Mouse (Mus musculus) forebrain, embryonic 14.5 days (tissue): ENCODE results near the gene Atp9a. TPM values are rescaled to one million over a fixed set of nuclear protein-coding genes. Genes with fewer than 3 reads are reported as not detected.

ENCODE experiments used
- ATAC-seq: fragments of 200-750 bp; cut with Nextera tagmentation; 2 replicates; pipeline ENCODE4 v1.8.0; 2017; ENCODE audit warnings: mild to moderate bottlenecking, moderate library complexity
- DNase-seq: peaks from one replicate; pipeline ENCODE4 v3.0.0-alpha.2; 2015; ENCODE audit warnings: low spot score
- H3K27ac ChIP-seq: fragments of 300-500 bp; sonication (generic); 2 replicates; pipeline ENCODE4 v1.5.1; 2014; ENCODE audit warnings: low read depth, mild to moderate bottlenecking, control low read depth, low read length, moderate library complexity
- H3K27me3 ChIP-seq: fragments of 300-500 bp; sonication (generic); replicated peaks from 2 replicates; pipeline ENCODE4 v1.6.1; 2014; ENCODE audit warnings: low read length, control low read depth, mixed read lengths; ENCODE audit not compliant: control insufficient read depth, insufficient read depth
- H3K36me3 ChIP-seq: fragments of 300-500 bp; sonication (generic); 2 replicates; pipeline ENCODE4 v1.6.1; 2014; ENCODE audit warnings: low read length, control low read depth; ENCODE audit not compliant: control insufficient read depth, insufficient read depth
- H3K4me1 ChIP-seq: fragments of 300-500 bp; sonication (generic); 2 replicates; pipeline ENCODE4 v1.6.1; 2014; ENCODE audit warnings: antibody characterized with exemption, low read length, control low read depth; ENCODE audit not compliant: control insufficient read depth, insufficient read depth
- H3K4me2 ChIP-seq: fragments of 300-500 bp; sonication (generic); 2 replicates; pipeline ENCODE4 v1.6.1; 2014; ENCODE audit warnings: mild to moderate bottlenecking, control low read depth, low read length
- H3K4me3 ChIP-seq: fragments of 300-500 bp; sonication (generic); 2 replicates; pipeline ENCODE4 v1.5.1; 2014; ENCODE audit warnings: low read depth, low read length, control low read depth
- H3K9ac ChIP-seq: fragments of 300-500 bp; sonication (generic); 2 replicates; pipeline ENCODE4 v1.6.1; 2014; ENCODE audit warnings: mild to moderate bottlenecking, low read length, control low read depth, moderate library complexity
- H3K9me3 ChIP-seq: fragments of 300-500 bp; sonication (generic); replicated peaks from 2 replicates; pipeline ENCODE4 v1.6.1; 2016; ENCODE audit warnings: low read length, control low read depth, mixed read lengths; ENCODE audit not compliant: control insufficient read depth
- WGBS: fragments of 180-500 bp; shearing (Covaris S2); extraction: QIAGEN DNeasy Blood & Tissue Kit; methylation state at CpG from one replicate; pipeline ENCODE4 v1.1.7; 2014; 5-methylcytosine and 5-hydroxymethylcytosine counted together
- polyA plus RNA-seq: library from polyadenylated mRNA; unstranded; fragments of >200 nt; fragmentation: Nextera tagmentation; extraction: Ambion mirVana; gene quantifications from 2 replicates; pipeline ENCODE4 v1.2.1, GENCODE M21; 2014

The Atp9a gene
- polyA plus RNA-seq, 1 experiment from 2014 or later, result 42.4 TPM

DNA sequence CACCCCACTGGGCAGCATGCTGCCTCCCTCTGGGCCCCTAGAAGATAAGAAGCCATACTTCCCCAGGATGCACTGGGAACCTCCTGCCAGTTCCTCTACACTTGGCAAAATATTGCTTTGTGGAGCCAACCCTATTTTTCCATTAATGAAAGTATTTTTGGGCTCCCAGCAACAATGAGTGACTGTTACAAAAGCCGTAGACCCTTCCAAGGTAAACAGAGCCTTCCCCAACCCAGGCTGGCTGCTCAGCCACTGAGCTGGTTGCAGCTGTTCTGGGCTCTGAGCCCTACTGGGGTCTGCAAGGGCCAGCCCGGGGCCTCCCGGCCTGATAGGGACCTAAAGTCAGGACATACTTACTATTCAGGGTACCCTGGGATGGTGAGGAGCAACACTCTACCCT is 131.3 kb downstream of the Atp9a start:
- DNase-seq (no peak), ATAC-seq (no peak)
- H3K27me3 ChIP-seq, result no peaks in the 10 kb centered on the region
- no peaks in the 10 kb centered on the region for H3K36me3 ChIP-seq
- H3K9me3 ChIP-seq, result no peaks in the 10 kb centered on the region
- H3K4me2 ChIP-seq, result no peak overlapping the region
- H3K27ac ChIP-seq, result no peak overlapping the region
- 87% methylated on average over 3 of the region's 3 CpGs for WGBS
- H3K9ac ChIP-seq, result no peak overlapping the region
- H3K4me1 ChIP-seq, result no peaks in the 10 kb centered on the region; the same call in 1 of the 2 replicates
- no peak overlapping the region for H3K4me3 ChIP-seq

DNA sequence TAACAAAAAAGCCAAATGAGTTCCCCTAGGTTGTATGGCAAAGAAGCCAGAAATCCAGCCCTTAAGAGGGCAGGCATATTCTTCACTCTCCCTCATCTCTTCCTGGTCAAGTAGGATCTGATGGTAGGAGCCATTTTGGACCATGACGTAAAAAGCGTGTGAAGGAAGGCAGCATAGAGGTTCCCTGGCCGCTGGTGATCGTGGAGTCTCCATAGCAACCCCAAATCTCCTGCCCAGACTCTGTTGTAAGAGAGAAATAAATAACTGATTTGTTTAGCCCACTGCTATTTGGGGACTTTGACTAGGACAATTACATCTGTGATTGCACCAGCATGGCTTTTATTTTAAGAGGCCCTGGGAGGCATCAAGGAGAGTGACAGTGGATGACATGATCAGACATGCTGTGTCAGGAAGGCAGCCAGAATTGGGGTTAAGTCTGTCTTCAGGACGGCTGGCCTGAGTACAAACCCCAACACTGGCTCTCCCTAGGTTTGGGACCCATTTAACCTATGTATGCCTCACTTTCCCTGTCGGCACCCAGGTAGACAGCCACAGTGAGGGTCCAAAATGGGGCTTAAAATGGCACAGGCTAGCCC is 132.5 kb downstream of the Atp9a start:
- Histone ChIP-seq H3K36me3 (no peaks in the 10 kb centered on the region), H3K27ac (no peak overlapping the region), H3K4me1 (no peaks in the 10 kb centered on the region; the same call in 1 of the 2 replicates), H3K9ac (no peak overlapping the region), H3K4me3 (no peak overlapping the region), H3K4me2 (no peak overlapping the region), H3K27me3 (no peaks in the 10 kb centered on the region), H3K9me3 (no peaks in the 10 kb centered on the region)
- DNase-seq, result no peak
- ATAC-seq, result no peak
- WGBS, result 44% methylated on average over 6 of the region's 6 CpGs

GRCm38 (mm10) chr2:168608125-168608564 is 134.1 kb downstream of the Atp9a start:
- DNase-seq (no peak), ATAC-seq (no peak)
- Histone ChIP-seq H3K9ac (no peak overlapping the region), H3K9me3 (no peaks in the 10 kb centered on the region), H3K4me1 (no peaks in the 10 kb centered on the region; the same call in 1 of the 2 replicates), H3K36me3 (no peaks in the 10 kb centered on the region), H3K4me3 (no peak overlapping the region), H3K27ac (no peak overlapping the region), H3K27me3 (peaks cover 3% of the 10 kb centered on the region), H3K4me2 (no peak overlapping the region)
- WGBS, result 63% methylated on average over 9 of the region's 9 CpGs

DNA sequence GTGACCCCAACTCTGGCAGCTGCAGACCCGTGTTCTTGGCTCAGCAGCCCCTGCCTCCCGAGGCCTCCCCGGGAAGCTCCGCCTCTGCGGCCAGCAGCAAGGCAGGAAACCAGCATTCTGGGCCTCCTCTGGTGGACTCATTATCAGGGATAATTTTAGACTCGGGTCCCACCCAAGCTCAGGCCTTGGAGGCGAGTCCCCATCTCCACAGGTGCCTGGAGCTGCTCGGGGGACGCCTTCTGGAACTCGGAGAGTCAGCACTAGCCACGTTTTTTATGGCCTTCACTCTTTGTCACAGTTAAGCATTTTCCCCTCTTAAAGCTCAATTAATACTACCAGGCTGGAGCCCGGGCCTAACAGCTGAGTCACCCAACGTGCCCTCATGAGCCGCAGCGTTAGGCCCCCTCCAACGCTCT is 137.5 kb downstream of the Atp9a start:
- no peaks in the 10 kb centered on the region for H3K9me3 ChIP-seq
- DNase-seq (no peak), ATAC-seq (no peak)
- H3K4me2 ChIP-seq, result no peak overlapping the region
- H3K27ac ChIP-seq, result no peak overlapping the region
- peaks cover 7% of the 10 kb centered on the region; the same call in 1 of the 2 replicates for H3K4me1 ChIP-seq
- WGBS, result 53% methylated on average over 16 of the region's 16 CpGs
- H3K36me3 ChIP-seq, result no peaks in the 10 kb centered on the region
- no peak overlapping the region for H3K4me3 ChIP-seq
- no peak overlapping the region for H3K9ac ChIP-seq
- peaks cover 25% of the 10 kb centered on the region for H3K27me3 ChIP-seq

GRCm38 (mm10) chr2:168602387-168602741 is 139.8 kb downstream of the Atp9a start:
- H3K36me3 ChIP-seq, result no peaks in the 10 kb centered on the region
- peak overlapping the region; percentile 87 for H3K4me2 ChIP-seq
- H3K4me1 ChIP-seq, result peaks cover 7% of the 10 kb centered on the region; the same call in 1 of the 2 replicates
- ATAC-seq, result no peak
- no peaks in the 10 kb centered on the region for H3K9me3 ChIP-seq
- no peak overlapping the region; the same call in 1 of the 2 replicates for H3K4me3 ChIP-seq
- DNase-seq, result no peak
- H3K27me3 ChIP-seq, result peaks cover 25% of the 10 kb centered on the region
- H3K9ac ChIP-seq, result 0 out of 2 replicates have a peak overlapping the region, but pooled peaks have one; percentile 64
- 29% methylated on average over 12 of the region's 12 CpGs for WGBS
- no peak overlapping the region for H3K27ac ChIP-seq

- Histone ChIP-seq H3K27me3 (peaks cover 25% of the 10 kb centered on the region), H3K4me1 (peaks cover 7% of the 10 kb centered on the region; the same call in 1 of the 2 replicates), H3K27ac (peak within 1 kb of the TSS; percentile 14; the same call in 1 of the 2 replicates), H3K9me3 (no peaks in the 10 kb centered on the region), H3K4me2 (peak within 1 kb of the TSS; percentile 87), H3K9ac (peak within 1 kb of the TSS; percentile 64), H3K4me3 (peak within 1 kb of the TSS; percentile 44), H3K36me3 (no peaks in the 10 kb centered on the region)
- WGBS, result 1% methylated on average over 50 of the region's 56 CpGs
- DNase-seq (peak; percentile 87), ATAC-seq (peak; percentile 88)
Observed at GRCm38 (mm10) chr2:168601491-168602386, 140.5 kb downstream of the Atp9a start, which contains the start of gene Nfatc2. TSS of gene Nfatc2 (minus strand) at chr2:168601657.

- peaks cover 7% of the 10 kb centered on the region; the same call in 1 of the 2 replicates for H3K4me1 ChIP-seq
- 1% methylated on average over 32 of the region's 32 CpGs for WGBS
- H3K27me3 ChIP-seq, result peaks cover 25% of the 10 kb centered on the region
- no peaks in the 10 kb centered on the region for H3K36me3 ChIP-seq
- H3K9ac ChIP-seq, result peak overlapping the region; percentile 64
- peak overlapping the region; percentile 44 for H3K4me3 ChIP-seq
- ATAC-seq (peak; percentile 74), DNase-seq (peak; percentile 66)
- H3K9me3 ChIP-seq, result no peaks in the 10 kb centered on the region
- H3K4me2 ChIP-seq, result peak overlapping the region; percentile 87
- peak overlapping the region; percentile 14; the same call in 1 of the 2 replicates for H3K27ac ChIP-seq
Observed at GRCm38 (mm10) chr2:168600750-168601490, 141.3 kb downstream of the Atp9a start.

DNA sequence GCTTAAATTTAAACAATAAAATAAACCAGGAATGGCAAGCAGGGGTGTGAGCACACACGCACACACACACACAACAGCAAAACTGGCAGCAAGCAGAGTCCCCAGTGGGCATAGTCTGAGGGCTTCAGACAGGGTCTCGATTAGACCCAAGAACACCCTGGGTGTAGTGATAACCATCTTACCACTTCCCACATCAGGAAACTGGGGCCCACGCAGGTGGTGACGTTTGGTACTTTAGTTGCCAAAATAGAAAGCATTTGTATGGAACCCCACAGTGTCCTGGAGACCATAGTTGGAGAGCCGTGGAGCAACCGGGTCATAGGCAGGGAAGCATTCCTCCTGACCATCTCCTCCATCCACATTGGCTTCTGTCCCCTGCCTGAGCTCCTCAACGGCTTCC is 146.5 kb downstream of the Atp9a start:
- H3K4me3 ChIP-seq, result no peak overlapping the region
- no peak overlapping the region for H3K27ac ChIP-seq
- ATAC-seq (no peak), DNase-seq (no peak)
- H3K9ac ChIP-seq, result no peak overlapping the region
- H3K4me1 ChIP-seq, result no peaks in the 10 kb centered on the region
- no peak overlapping the region for H3K4me2 ChIP-seq
- H3K27me3 ChIP-seq, result peaks cover 10% of the 10 kb centered on the region; the same call in 1 of the 2 replicates
- no peaks in the 10 kb centered on the region for H3K36me3 ChIP-seq
- 92% methylated on average over 7 of the region's 7 CpGs for WGBS
- no peaks in the 10 kb centered on the region for H3K9me3 ChIP-seq
